Mouse (Mus musculus): ENCODE measurements at regions not wholly inside any gene's neighbourhood (a gene's known extent, or its start where the extent isn't known, plus 50 kb on each side); places are given as distances from the start of the nearest gene placed in this dataset.

GRCm38 (mm10) chr13:111868947-111869346 is 60.2 kb upstream of the Map3k1 start:
- H3K27me3 ChIP-seq (ENCODE audit: control insufficient read depth, insufficient read depth, insufficient read length), result no peaks in the 10 kb centered on the region
- H3K4me3 ChIP-seq, result no peak overlapping the region
- H3ac ChIP-seq (ENCODE audit: control insufficient read depth, insufficient read length), result no peak overlapping the region
- no peaks in the 10 kb centered on the region for H3K36me3 ChIP-seq (ENCODE audit: control insufficient read depth, insufficient read depth)
- no peak for TF ChIP-seq MYOG (IDR thresholded peaks at IDR 0.05; ENCODE audit: control insufficient read depth in 1 of 3, insufficient read depth in 1 of 3, insufficient read length in 2 of 3, low read depth in 2 of 3)
- TF ChIP-seq TCF12 (IDR thresholded peaks at IDR 0.05; ENCODE audit: insufficient read depth, poor library complexity, severe bottlenecking), result no peak
- no peak for TF ChIP-seq USF1 (IDR thresholded peaks at IDR 0.05; ENCODE audit: low read depth)
- TF ChIP-seq MYOD1 (IDR thresholded peaks at IDR 0.05; ENCODE audit: control insufficient read depth in 1 of 3, insufficient read length in 2 of 3, low read depth in 2 of 3), result no peak
- TF ChIP-seq POLR2AphosphoS2 (IDR thresholded peaks at IDR 0.05; ENCODE audit: insufficient read length, low read depth), result no peak
- no peak for TF ChIP-seq REST (IDR thresholded peaks at IDR 0.05; ENCODE audit: insufficient read depth, insufficient read length)
- no peak for TF ChIP-seq TCF3 (IDR thresholded peaks at IDR 0.05; ENCODE audit: insufficient read length, low read depth)
- no peak for TF ChIP-seq E2F4 (IDR thresholded peaks at IDR 0.05; ENCODE audit: insufficient read depth)
- TF ChIP-seq SRF (IDR thresholded peaks at IDR 0.05; ENCODE audit: control insufficient read depth, insufficient read length, low read depth), result no peak
- TF ChIP-seq CEBPB (IDR thresholded peaks at IDR 0.05; ENCODE audit: insufficient read depth, poor library complexity, severe bottlenecking), result no peak
- TF ChIP-seq POLR2A (IDR thresholded peaks at IDR 0.05; ENCODE audit: insufficient read length, low read depth), result no peak
- no peak for TF ChIP-seq MAX (IDR thresholded peaks at IDR 0.05; ENCODE audit: low read depth)
- H3K79me2 ChIP-seq (ENCODE audit: control insufficient read depth, insufficient read depth), result no peaks in the 10 kb centered on the region
- no peak overlapping the region for H3K4me2 ChIP-seq (ENCODE audit: low read depth)

- Histone ChIP-seq H3K4me2 (ENCODE audit: low read depth) (no peak overlapping the region), H3ac (ENCODE audit: control insufficient read depth, insufficient read length) (no peak overlapping the region), H3K79me2 (ENCODE audit: control insufficient read depth, insufficient read depth) (no peaks in the 10 kb centered on the region), H3K4me3 (no peak overlapping the region), H3K27me3 (ENCODE audit: control insufficient read depth, insufficient read depth, insufficient read length) (no peaks in the 10 kb centered on the region), H3K36me3 (ENCODE audit: control insufficient read depth, insufficient read depth) (no peaks in the 10 kb centered on the region)
- TF ChIP-seq CEBPB (IDR thresholded peaks at IDR 0.05; ENCODE audit: insufficient read depth, poor library complexity, severe bottlenecking) (no peak), TCF3 (IDR thresholded peaks at IDR 0.05; ENCODE audit: insufficient read length, low read depth) (no peak), USF1 (IDR thresholded peaks at IDR 0.05; ENCODE audit: low read depth) (no peak)
These were observed 61.1 kb upstream of the Map3k1 start for GRCm38 (mm10) chr13:111869771-111870437.

GRCm38 (mm10) chr13:111870505-111870904 is 61.7 kb upstream of the Map3k1 start:
- Histone ChIP-seq H3K36me3 (ENCODE audit: control insufficient read depth, insufficient read depth) (no peaks in the 10 kb centered on the region), H3ac (ENCODE audit: control insufficient read depth, insufficient read length) (no peak overlapping the region), H3K79me2 (ENCODE audit: control insufficient read depth, insufficient read depth) (no peaks in the 10 kb centered on the region), H3K27me3 (ENCODE audit: control insufficient read depth, insufficient read depth, insufficient read length) (no peaks in the 10 kb centered on the region), H3K4me3 (no peak overlapping the region), H3K4me2 (ENCODE audit: low read depth) (no peak overlapping the region)
- TF ChIP-seq REST (IDR thresholded peaks at IDR 0.05; ENCODE audit: insufficient read depth, insufficient read length) (no peak), TCF12 (IDR thresholded peaks at IDR 0.05; ENCODE audit: insufficient read depth, poor library complexity, severe bottlenecking) (no peak)

GRCm38 (mm10) chr13:111871672-111872410 is 63.0 kb upstream of the Map3k1 start:
- Histone ChIP-seq H3K4me3 (no peak overlapping the region), H3K4me2 (ENCODE audit: low read depth) (no peak overlapping the region), H3ac (ENCODE audit: control insufficient read depth, insufficient read length) (no peak overlapping the region), H3K27me3 (ENCODE audit: control insufficient read depth, insufficient read depth, insufficient read length) (no peaks in the 10 kb centered on the region), H3K79me2 (ENCODE audit: control insufficient read depth, insufficient read depth) (no peaks in the 10 kb centered on the region), H3K36me3 (ENCODE audit: control insufficient read depth, insufficient read depth) (no peaks in the 10 kb centered on the region)
- no peak for TF ChIP-seq MYOG (IDR thresholded peaks at IDR 0.05; ENCODE audit: control insufficient read depth in 1 of 3, insufficient read depth in 1 of 3, insufficient read length in 2 of 3, low read depth in 2 of 3)
- no peak for TF ChIP-seq TCF3 (IDR thresholded peaks at IDR 0.05; ENCODE audit: insufficient read length, low read depth)
- TF ChIP-seq SRF (IDR thresholded peaks at IDR 0.05; ENCODE audit: control insufficient read depth, insufficient read length, low read depth), result no peak
- TF ChIP-seq TCF12 (IDR thresholded peaks at IDR 0.05; ENCODE audit: insufficient read depth, poor library complexity, severe bottlenecking), result no peak
- no peak for TF ChIP-seq CEBPB (IDR thresholded peaks at IDR 0.05; ENCODE audit: insufficient read depth, poor library complexity, severe bottlenecking)
- TF ChIP-seq MYOD1 (IDR thresholded peaks at IDR 0.05; ENCODE audit: control insufficient read depth in 1 of 3, insufficient read length in 2 of 3, low read depth in 2 of 3), result no peak
- no peak for TF ChIP-seq MAX (IDR thresholded peaks at IDR 0.05; ENCODE audit: low read depth)
- TF ChIP-seq POLR2A (IDR thresholded peaks at IDR 0.05; ENCODE audit: insufficient read length, low read depth), result no peak

- no peaks in the 10 kb centered on the region for H3K27me3 ChIP-seq (ENCODE audit: control insufficient read depth, insufficient read depth, insufficient read length)
- no peaks in the 10 kb centered on the region for H3K79me2 ChIP-seq (ENCODE audit: control insufficient read depth, insufficient read depth)
- no peak overlapping the region for H3K4me3 ChIP-seq
- no peak overlapping the region for H3K4me2 ChIP-seq (ENCODE audit: low read depth)
- peak in 2 of 3 experiments; percentile 56 to 65 for TF ChIP-seq MYOD1 (IDR thresholded peaks at IDR 0.05; ENCODE audit: control insufficient read depth in 1 of 3, insufficient read length in 2 of 3, low read depth in 2 of 3)
- no peak for TF ChIP-seq CEBPB (IDR thresholded peaks at IDR 0.05; ENCODE audit: insufficient read depth, poor library complexity, severe bottlenecking)
- H3ac ChIP-seq (ENCODE audit: control insufficient read depth, insufficient read length), result no peak overlapping the region
- H3K36me3 ChIP-seq (ENCODE audit: control insufficient read depth, insufficient read depth), result no peaks in the 10 kb centered on the region
These were observed 65.5 kb upstream of the Map3k1 start for GRCm38 (mm10) chr13:111874330-111874729.

Data from myocyte (in vitro differentiated cells).